Mouse (Mus musculus): Measurements from ENCODE around the gene Pex12.
"Not testable (repeated sequence)": the region's sequence is repeated elsewhere in the genome, so short reads cannot be mapped to it uniquely, and the experiment has no call there.

Pex12 gene

GRCm38 (mm10) chr11:83289036-83289435, 13.3 kb downstream of the Pex12 start:
- DNase-seq (ENCODE audit: low read depth, low spot score): no peak

- no peak for DNase-seq (ENCODE audit: low read depth, low spot score)
Observed at GRCm38 (mm10) chr11:83286566-83286965, 15.8 kb downstream of the Pex12 start, which contains the start of gene Slfn14. Slfn14 (minus strand) TSS chr11:83286726.

GRCm38 (mm10) chr11:83285627-83286026, 16.8 kb downstream of the Pex12 start:
- DNase-seq (ENCODE audit: low read depth, low spot score): no peak

- no peak for DNase-seq (ENCODE audit: low read depth, low spot score)
Observed at GRCm38 (mm10) chr11:83282084-83282483, 20.3 kb downstream of the Pex12 start.

GRCm38 (mm10) chr11:83279691-83280090, 22.7 kb downstream of the Pex12 start:
- DNase-seq (ENCODE audit: low read depth, low spot score): no peak

GRCm38 (mm10) chr11:83279024-83279423, 23.4 kb downstream of the Pex12 start:
- DNase-seq (ENCODE audit: low read depth, low spot score): no peak

- no peak for DNase-seq (ENCODE audit: low read depth, low spot score)
Observed at GRCm38 (mm10) chr11:83276251-83276650, 26.1 kb downstream of the Pex12 start.

GRCm38 (mm10) chr11:83271951-83272843, 30.2 kb downstream of the Pex12 start:
- DNase-seq (ENCODE audit: low read depth, low spot score): no peak

GRCm38 (mm10) chr11:83271151-83271950, 31.0 kb downstream of the Pex12 start:
- DNase-seq (ENCODE audit: low read depth, low spot score): peak; percentile 80

- DNase-seq (ENCODE audit: low read depth, low spot score): no peak
Observed at GRCm38 (mm10) chr11:83270842-83271150, 31.6 kb downstream of the Pex12 start.

GRCm38 (mm10) chr11:83263146-83263545, 39.2 kb downstream of the Pex12 start:
- DNase-seq (ENCODE audit: low read depth, low spot score): no peak

- DNase-seq (ENCODE audit: low read depth, low spot score): no peak
Observed at GRCm38 (mm10) chr11:83262673-83263072, 39.7 kb downstream of the Pex12 start.

GRCm38 (mm10) chr11:83257211-83257610, 45.2 kb downstream of the Pex12 start:
- DNase-seq (ENCODE audit: low read depth, low spot score): not testable (repeated sequence)

Data from skeletal muscle tissue, adult 2 months (tissue).